Mouse (Mus musculus): Measurements from ENCODE around the gene Cyp2c23. TPM values are rescaled to one million over a fixed set of nuclear protein-coding genes. Genes with fewer than 3 reads are reported as not detected.

Gene Cyp2c23
- polyA plus RNA-seq (2014; fragmentation: Illumina TruSeq; extraction: RNeasy Lipid Tissue Mini Kit (QIAGEN cat#74804); ENCODE audit: low read depth, low replicate concordance): 45.4 TPM

DNA sequence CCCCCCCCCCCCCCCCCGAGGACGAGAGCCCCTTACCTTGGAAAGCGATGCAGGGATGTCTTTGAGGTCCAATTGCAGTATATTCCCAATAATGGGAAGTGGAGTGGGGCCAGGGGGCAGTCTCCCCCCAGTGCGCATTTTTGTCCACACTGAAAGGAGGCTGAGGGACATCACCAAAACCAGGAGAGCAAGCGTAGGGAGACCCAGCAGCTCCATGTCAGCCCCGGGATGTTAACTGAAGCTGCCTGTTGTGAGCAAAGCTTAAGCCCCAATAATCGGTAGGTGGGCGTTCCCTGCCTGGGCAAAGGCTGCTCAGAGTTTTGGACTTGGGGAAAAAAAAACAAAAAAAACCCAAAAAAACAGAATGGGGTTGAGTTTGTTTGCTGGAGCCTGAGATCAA is at the start of gene Cyp2c23:
Cyp2c23 (minus strand) TSS at position 237 of the 400 bp plus-strand sequence.

DNA sequence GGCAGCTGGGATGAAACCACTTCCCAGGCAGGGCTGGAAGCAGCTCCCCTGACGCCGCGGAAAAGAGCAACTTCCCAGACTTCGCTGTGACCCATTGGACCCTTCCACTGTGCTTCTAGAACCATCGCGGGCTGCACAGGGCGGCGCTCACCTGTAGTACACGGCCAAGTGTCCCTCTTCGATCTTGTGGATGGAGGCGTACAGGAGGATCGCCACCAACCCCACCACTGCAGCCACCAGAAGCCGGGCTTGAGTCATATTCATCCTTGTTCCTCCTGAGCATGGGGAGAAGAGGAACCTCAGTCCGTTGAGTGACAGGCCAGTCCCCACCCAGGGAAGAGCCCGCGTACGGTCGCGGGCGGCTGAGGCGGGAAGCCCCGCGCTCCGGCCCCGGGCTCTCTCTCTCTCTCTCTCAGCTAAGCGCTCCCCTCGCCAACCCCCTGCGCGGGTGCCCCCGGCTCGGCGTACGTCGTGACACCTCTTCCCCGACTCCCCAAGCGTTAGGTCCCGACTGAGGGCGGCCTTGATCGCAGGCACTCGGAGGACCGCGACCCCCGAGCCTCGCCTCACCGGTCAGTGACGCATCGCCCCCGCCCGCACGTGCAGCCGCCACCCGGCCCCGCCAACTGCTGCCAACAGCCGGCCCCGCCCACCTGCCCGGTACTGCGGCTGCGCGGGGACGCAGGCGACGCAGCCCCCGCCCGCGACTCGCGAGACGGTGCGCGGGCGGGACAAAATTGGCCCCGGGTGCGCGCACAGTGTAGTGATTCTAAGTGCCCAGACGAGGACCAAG is 40.3 kb upstream of the Cyp2c23 start, which contains the start of gene Erlin1:
Erlin1 (minus strand) TSS at position 665 of the 793 bp plus-strand sequence.

DNA sequence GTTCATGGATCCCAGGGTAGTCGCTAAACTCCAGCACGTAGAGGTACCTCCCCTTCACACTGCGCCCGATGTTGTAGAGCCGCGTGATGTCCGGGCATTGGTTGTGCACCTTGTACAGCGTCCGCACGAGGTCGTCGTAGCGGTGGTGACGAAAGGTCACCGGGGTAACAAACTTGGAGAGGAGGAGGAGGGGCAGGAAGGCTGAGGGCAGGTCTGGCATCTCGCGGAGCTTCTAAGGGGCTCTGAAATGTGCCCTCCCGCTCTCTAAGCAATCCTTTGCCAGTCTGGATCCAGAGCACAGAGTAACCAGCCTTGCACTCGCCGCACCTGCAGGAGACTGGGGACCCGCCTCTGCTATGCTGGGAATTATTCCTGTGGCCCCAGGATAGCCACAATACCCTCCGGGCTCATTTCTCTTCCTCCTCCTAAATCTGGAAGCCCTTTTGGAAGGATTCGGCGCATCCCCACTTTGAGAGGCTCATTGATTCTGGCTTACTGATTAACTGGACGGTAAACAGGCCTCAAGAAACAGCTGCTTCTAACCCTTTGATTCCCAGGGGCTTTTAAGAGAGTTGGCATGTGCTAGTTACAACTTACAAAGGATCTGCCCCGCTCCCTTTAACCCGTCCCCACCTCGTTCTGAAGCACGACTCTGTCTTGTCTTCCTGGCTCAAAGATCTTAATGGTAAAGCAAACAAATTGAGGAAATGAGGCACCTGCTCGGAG is 42.8 kb downstream of the Cyp2c23 start, which contains the start of gene Cpn1:
Cpn1 (minus strand) TSS at position 488 of the 726 bp plus-strand sequence.

Other genes starting within 250 kb of the Cyp2c23 start
- 374 TPM for gene Abcc2, start 247.0 kb downstream of the Cyp2c23 start, polyA plus RNA-seq (2014; fragmentation: Illumina TruSeq; extraction: RNeasy Lipid Tissue Mini Kit (QIAGEN cat#74804); ENCODE audit: low read depth, low replicate concordance)
- 4.2 TPM for gene Dnmbp, start 89.0 kb downstream of the Cyp2c23 start, polyA plus RNA-seq (2014; fragmentation: Illumina TruSeq; extraction: RNeasy Lipid Tissue Mini Kit (QIAGEN cat#74804); ENCODE audit: low read depth, low replicate concordance)
- gene Cpn1, start 42.7 kb downstream of the Cyp2c23 start, polyA plus RNA-seq (2014; fragmentation: Illumina TruSeq; extraction: RNeasy Lipid Tissue Mini Kit (QIAGEN cat#74804); ENCODE audit: low read depth, low replicate concordance): 3.0 TPM
- gene Erlin1, start 40.6 kb upstream of the Cyp2c23 start, polyA plus RNA-seq (2014; fragmentation: Illumina TruSeq; extraction: RNeasy Lipid Tissue Mini Kit (QIAGEN cat#74804); ENCODE audit: low read depth, low replicate concordance): 151 TPM
- gene Chuk, start 78.3 kb upstream of the Cyp2c23 start, polyA plus RNA-seq (2014; fragmentation: Illumina TruSeq; extraction: RNeasy Lipid Tissue Mini Kit (QIAGEN cat#74804); ENCODE audit: low read depth, low replicate concordance): 380 TPM
- 9.9 TPM for gene Cwf19l1, start 106.7 kb upstream of the Cyp2c23 start, polyA plus RNA-seq (2014; fragmentation: Illumina TruSeq; extraction: RNeasy Lipid Tissue Mini Kit (QIAGEN cat#74804); ENCODE audit: low read depth, low replicate concordance)
- 32.5 TPM for gene Bloc1s2, start 117.2 kb upstream of the Cyp2c23 start, polyA plus RNA-seq (2014; fragmentation: Illumina TruSeq; extraction: RNeasy Lipid Tissue Mini Kit (QIAGEN cat#74804); ENCODE audit: low read depth, low replicate concordance)
- not detected for gene Pkd2l1, start 163.2 kb upstream of the Cyp2c23 start, polyA plus RNA-seq (2014; fragmentation: Illumina TruSeq; extraction: RNeasy Lipid Tissue Mini Kit (QIAGEN cat#74804); ENCODE audit: low read depth, low replicate concordance)
- 0.20 TPM for gene Scd3, start 174.1 kb upstream of the Cyp2c23 start, polyA plus RNA-seq (2014; fragmentation: Illumina TruSeq; extraction: RNeasy Lipid Tissue Mini Kit (QIAGEN cat#74804); ENCODE audit: low read depth, low replicate concordance)